Mouse (Mus musculus): Measurements from ENCODE around the gene Card10. TPM values are rescaled to one million over a fixed set of nuclear protein-coding genes. Genes with fewer than 3 reads are reported as not detected.
"Not testable (repeated sequence)": the region's sequence is repeated elsewhere in the genome, so short reads cannot be mapped to it uniquely, and the experiment has no call there.

The Card10 gene
- 3.4 and 3.8 TPM in 2 replicates for polyA plus RNA-seq (2015; fragmentation: Nextera tagmentation; extraction: Ambion mirVana)

GRCm38 (mm10) chr15:78802776-78803391, at the start of gene Card10:
Gene Card10, minus strand, starts transcription at chr15:78803042.
- no peaks in the 10 kb centered on the region for H3K9me3 ChIP-seq
- peaks cover 92% of the 10 kb centered on the region for H3K27me3 ChIP-seq
- H3K9ac ChIP-seq: peak within 1 kb of the TSS; percentile 47
- H3K27ac ChIP-seq: 0 out of 2 replicates have a peak within 1 kb of the TSS, but pooled peaks have one; percentile 11
- H3K4me2 ChIP-seq: peak within 1 kb of the TSS; percentile 91
- H3K4me1 ChIP-seq: peaks cover 42% of the 10 kb centered on the region
- H3K36me3 ChIP-seq: no peaks in the 10 kb centered on the region
- peak within 1 kb of the TSS; percentile 59 for H3K4me3 ChIP-seq
- ATAC-seq (ENCODE audit: insufficient number of reproducible peaks, low FRiP score, low TSS enrichment, low read depth): no peak
- WGBS: 1% methylated on average over 70 of the region's 70 CpGs

GRCm38 (mm10) chr15:78851505-78852153, 48.8 kb upstream of the Card10 start:
- H3K27me3 ChIP-seq: no peaks in the 10 kb centered on the region
- 15% methylated on average over 13 of the region's 13 CpGs for WGBS
- no peaks in the 10 kb centered on the region for H3K9me3 ChIP-seq
- peaks cover 7% of the 10 kb centered on the region; the same call in 1 of the 2 replicates for H3K4me1 ChIP-seq
- H3K4me3 ChIP-seq: no peak overlapping the region
- peaks cover 7% of the 10 kb centered on the region for H3K36me3 ChIP-seq
- H3K4me2 ChIP-seq: peak overlapping the region; percentile 17; the same call in 1 of the 2 replicates
- H3K27ac ChIP-seq: no peak overlapping the region
- peak; percentile 64; the same call in 1 of the 2 replicates for ATAC-seq (ENCODE audit: insufficient number of reproducible peaks, low FRiP score, low TSS enrichment, low read depth)
- no peak overlapping the region for H3K9ac ChIP-seq

GRCm38 (mm10) chr15:78850944-78851343, 48.1 kb upstream of the Card10 start:
- Histone ChIP-seq H3K4me2 (no peak overlapping the region), H3K27ac (no peak overlapping the region), H3K4me1 (peaks cover 10% of the 10 kb centered on the region), H3K27me3 (no peaks in the 10 kb centered on the region), H3K9me3 (no peaks in the 10 kb centered on the region), H3K4me3 (no peak overlapping the region), H3K9ac (no peak overlapping the region), H3K36me3 (peaks cover 7% of the 10 kb centered on the region)
- ATAC-seq (ENCODE audit: insufficient number of reproducible peaks, low FRiP score, low TSS enrichment, low read depth): no peak
- WGBS: 72% methylated on average over 6 of the region's 6 CpGs

GRCm38 (mm10) chr15:78850059-78850824, 47.4 kb upstream of the Card10 start:
- Histone ChIP-seq H3K36me3 (peaks cover 7% of the 10 kb centered on the region), H3K9me3 (no peaks in the 10 kb centered on the region), H3K27me3 (no peaks in the 10 kb centered on the region), H3K4me3 (no peak overlapping the region), H3K4me2 (no peak overlapping the region), H3K27ac (no peak overlapping the region), H3K4me1 (peaks cover 17% of the 10 kb centered on the region), H3K9ac (no peak overlapping the region)
- ATAC-seq (ENCODE audit: insufficient number of reproducible peaks, low FRiP score, low TSS enrichment, low read depth): no peak
- 74% methylated on average over 14 of the region's 15 CpGs for WGBS

- peaks cover 7% of the 10 kb centered on the region for H3K36me3 ChIP-seq
- no peak overlapping the region for H3K27ac ChIP-seq
- no peak overlapping the region for H3K9ac ChIP-seq
- H3K27me3 ChIP-seq: no peaks in the 10 kb centered on the region
- peaks cover 25% of the 10 kb centered on the region for H3K4me1 ChIP-seq
- H3K9me3 ChIP-seq: no peaks in the 10 kb centered on the region
- 90% methylated on average over 12 of the region's 12 CpGs for WGBS
- H3K4me3 ChIP-seq: no peak overlapping the region
- no peak for ATAC-seq (ENCODE audit: insufficient number of reproducible peaks, low FRiP score, low TSS enrichment, low read depth)
- no peak overlapping the region for H3K4me2 ChIP-seq
Measured at GRCm38 (mm10) chr15:78849485-78849884, 46.6 kb upstream of the Card10 start.

- ATAC-seq (ENCODE audit: insufficient number of reproducible peaks, low FRiP score, low TSS enrichment, low read depth): no peak
- 28% methylated on average over 5 of the region's 5 CpGs for WGBS
Measured at GRCm38 (mm10) chr15:78848467-78848866, 45.6 kb upstream of the Card10 start.

GRCm38 (mm10) chr15:78846805-78847204, 44.0 kb upstream of the Card10 start:
- H3K36me3 ChIP-seq; H3K9ac ChIP-seq; H3K27me3 ChIP-seq; H3K9me3 ChIP-seq; ATAC-seq (ENCODE audit: insufficient number of reproducible peaks, low FRiP score, low TSS enrichment, low read depth); H3K27ac ChIP-seq; H3K4me2 ChIP-seq; H3K4me3 ChIP-seq: not testable (repeated sequence)
- 83% methylated on average over 7 of the region's 7 CpGs for WGBS
- peaks cover 47% of the 10 kb centered on the region for H3K4me1 ChIP-seq

More at GRCm38 (mm10) chr15:78848467-78848866, 45.6 kb upstream of the Card10 start:
- Histone ChIP-seq H3K36me3 (peaks cover 7% of the 10 kb centered on the region), H3K9ac (no peak overlapping the region), H3K27ac (no peak overlapping the region), H3K9me3 (no peaks in the 10 kb centered on the region), H3K4me2 (no peak overlapping the region), H3K4me3 (no peak overlapping the region), H3K27me3 (peaks cover 7% of the 10 kb centered on the region; the same call in 1 of the 2 replicates), H3K4me1 (peaks cover 35% of the 10 kb centered on the region)

GRCm38 (mm10) chr15:78846352-78846751, 43.5 kb upstream of the Card10 start:
- Histone ChIP-seq H3K9me3 (no peaks in the 10 kb centered on the region), H3K36me3 (peaks cover 7% of the 10 kb centered on the region), H3K4me2 (no peak overlapping the region), H3K27ac (no peak overlapping the region), H3K4me3 (no peak overlapping the region), H3K9ac (no peak overlapping the region), H3K27me3 (peaks cover 11% of the 10 kb centered on the region; the same call in 1 of the 2 replicates), H3K4me1 (peaks cover 48% of the 10 kb centered on the region)
- ATAC-seq (ENCODE audit: insufficient number of reproducible peaks, low FRiP score, low TSS enrichment, low read depth): no peak
- WGBS: 67% methylated on average over 8 of the region's 8 CpGs

GRCm38 (mm10) chr15:78845867-78846266, 43.0 kb upstream of the Card10 start:
- no peak for ATAC-seq (ENCODE audit: insufficient number of reproducible peaks, low FRiP score, low TSS enrichment, low read depth)
- Histone ChIP-seq H3K27me3 (peaks cover 16% of the 10 kb centered on the region; the same call in 1 of the 2 replicates), H3K9ac (no peak overlapping the region), H3K4me2 (no peak overlapping the region), H3K4me3 (no peak overlapping the region), H3K27ac (no peak overlapping the region; the same call in 1 of the 2 replicates), H3K4me1 (peaks cover 53% of the 10 kb centered on the region), H3K36me3 (peaks cover 7% of the 10 kb centered on the region), H3K9me3 (no peaks in the 10 kb centered on the region)
- 79% methylated on average over 8 of the region's 8 CpGs for WGBS

- no peaks in the 10 kb centered on the region for H3K9me3 ChIP-seq
- no peak overlapping the region for H3K9ac ChIP-seq
- ATAC-seq (ENCODE audit: insufficient number of reproducible peaks, low FRiP score, low TSS enrichment, low read depth): no peak
- H3K27ac ChIP-seq: no peak overlapping the region; the same call in 1 of the 2 replicates
- no peak overlapping the region for H3K4me3 ChIP-seq
- WGBS: 62% methylated on average over 11 of the region's 11 CpGs
- H3K4me1 ChIP-seq: peaks cover 58% of the 10 kb centered on the region
- H3K36me3 ChIP-seq: peaks cover 7% of the 10 kb centered on the region
- H3K4me2 ChIP-seq: 0 out of 2 replicates have a peak overlapping the region, but pooled peaks have one; percentile 1
- H3K27me3 ChIP-seq: peaks cover 19% of the 10 kb centered on the region; the same call in 1 of the 2 replicates
Measured at GRCm38 (mm10) chr15:78845321-78845720, 42.5 kb upstream of the Card10 start.

GRCm38 (mm10) chr15:78844791-78845190, 41.9 kb upstream of the Card10 start:
- peaks cover 19% of the 10 kb centered on the region; the same call in 1 of the 2 replicates for H3K27me3 ChIP-seq
- peaks cover 5% of the 10 kb centered on the region for H3K36me3 ChIP-seq
- no peaks in the 10 kb centered on the region for H3K9me3 ChIP-seq
- ATAC-seq (ENCODE audit: insufficient number of reproducible peaks, low FRiP score, low TSS enrichment, low read depth): no peak
- H3K4me1 ChIP-seq: peaks cover 63% of the 10 kb centered on the region
- peak overlapping the region; percentile 86 for H3K4me2 ChIP-seq
- 28% methylated on average over 9 of the region's 9 CpGs for WGBS
- peak overlapping the region; percentile 59 for H3K4me3 ChIP-seq
- 0 out of 2 replicates have a peak overlapping the region, but pooled peaks have one; percentile 7 for H3K9ac ChIP-seq
- H3K27ac ChIP-seq: no peak overlapping the region
